Mouse (Mus musculus): ENCODE results near the gene Gusb. TPM values are rescaled to one million over a fixed set of nuclear protein-coding genes. Genes with fewer than 3 reads are reported as not detected.

Gene Gusb
- polyA plus RNA-seq, 1 experiment from 2014 or later: 31.8 TPM

DNA sequence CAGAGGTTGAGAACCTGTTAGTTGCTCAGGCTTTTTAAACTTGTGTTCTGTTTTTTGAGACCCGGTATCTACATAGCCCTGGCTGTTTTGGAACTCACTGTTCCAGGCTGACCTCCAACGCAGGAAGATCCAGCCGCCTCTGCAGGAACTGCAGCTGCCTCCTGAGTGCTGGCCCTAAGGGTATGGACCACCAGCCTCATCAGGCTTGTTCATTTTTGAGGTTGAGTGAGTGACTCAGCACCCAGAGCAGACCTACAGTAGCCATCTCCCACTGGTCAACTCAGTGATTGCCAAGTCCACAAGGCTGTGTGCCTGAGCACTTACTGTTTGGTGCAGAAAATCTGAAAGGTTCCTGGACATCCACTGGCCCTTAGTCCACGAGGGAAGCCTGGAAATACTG is 31.4 kb downstream of the Gusb start:
- DNase-seq (ENCODE audit: low spot score, missing footprints) (no peak), ATAC-seq (ENCODE audit: low FRiP score) (no peak)
- Histone ChIP-seq H3K9me3 (ENCODE audit: control insufficient read depth, low read length) (no peaks in the 10 kb centered on the region), H3K36me3 (ENCODE audit: control insufficient read depth, insufficient read depth, low read length) (no peaks in the 10 kb centered on the region), H3K4me3 (ENCODE audit: low read depth, low read length) (no peak overlapping the region), H3K4me1 (ENCODE audit: control insufficient read depth, insufficient read depth, low read length) (no peaks in the 10 kb centered on the region), H3K4me2 (no peak overlapping the region), H3K27me3 (ENCODE audit: control insufficient read depth, insufficient read depth, low read length) (no peaks in the 10 kb centered on the region), H3K9ac (ENCODE audit: low read length) (no peak overlapping the region), H3K27ac (ENCODE audit: low read depth, low read length) (no peak overlapping the region)
- 92% methylated on average over 4 of the region's 4 CpGs for WGBS

DNA sequence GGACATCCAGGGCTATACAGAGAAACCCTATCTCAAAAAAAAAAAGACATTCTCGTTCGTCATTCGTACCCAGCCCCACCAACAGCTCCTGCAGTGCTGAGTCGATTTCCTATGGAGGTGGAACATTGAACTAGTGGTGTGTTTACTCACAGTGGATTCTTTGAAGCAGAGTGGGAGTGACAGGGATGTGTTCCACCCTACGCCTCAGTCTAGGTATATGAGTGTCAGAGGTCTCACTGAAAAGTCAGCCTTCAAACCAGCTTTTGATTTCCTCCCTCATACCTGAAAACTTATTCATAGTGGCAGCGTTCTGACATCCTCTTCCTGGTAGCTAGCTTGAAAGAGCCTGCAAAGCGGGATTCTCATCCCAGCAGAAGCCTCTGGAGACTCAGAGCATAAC is 34.4 kb downstream of the Gusb start:
- no peaks in the 10 kb centered on the region for H3K4me1 ChIP-seq (ENCODE audit: control insufficient read depth, insufficient read depth, low read length)
- H3K36me3 ChIP-seq (ENCODE audit: control insufficient read depth, insufficient read depth, low read length): no peaks in the 10 kb centered on the region
- WGBS: 90% methylated on average over 7 of the region's 7 CpGs
- H3K9ac ChIP-seq (ENCODE audit: low read length): no peak overlapping the region
- H3K4me3 ChIP-seq (ENCODE audit: low read depth, low read length): no peak overlapping the region
- ATAC-seq (ENCODE audit: low FRiP score) (no peak), DNase-seq (ENCODE audit: low spot score, missing footprints) (no peak)
- H3K9me3 ChIP-seq (ENCODE audit: control insufficient read depth, low read length): no peaks in the 10 kb centered on the region
- H3K27ac ChIP-seq (ENCODE audit: low read depth, low read length): no peak overlapping the region
- H3K27me3 ChIP-seq (ENCODE audit: control insufficient read depth, insufficient read depth, low read length): no peaks in the 10 kb centered on the region
- no peak overlapping the region for H3K4me2 ChIP-seq

DNA sequence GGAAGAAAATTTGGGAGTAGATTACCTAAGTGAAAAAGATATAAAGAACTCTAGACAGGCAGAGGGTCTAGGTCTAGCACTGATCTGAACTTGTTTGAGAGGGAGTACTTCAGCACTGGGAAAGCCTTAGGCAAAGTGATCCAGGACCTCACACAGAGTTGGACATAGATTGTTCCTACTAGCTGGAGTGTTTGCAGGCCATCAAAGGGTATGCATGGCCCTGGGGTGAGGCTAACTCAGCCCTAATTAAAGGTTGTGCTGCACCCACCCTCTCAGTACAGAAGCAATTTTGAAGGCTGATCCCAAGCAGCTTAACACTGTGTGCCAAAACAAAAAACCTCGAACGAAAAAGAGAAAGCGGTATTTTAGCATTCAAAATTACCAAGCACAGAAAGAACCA is 36.4 kb downstream of the Gusb start:
- ATAC-seq (ENCODE audit: low FRiP score) (no peak), DNase-seq (ENCODE audit: low spot score, missing footprints) (no peak)
- 93% methylated on average over 3 of the region's 3 CpGs for WGBS
- Histone ChIP-seq H3K4me1 (ENCODE audit: control insufficient read depth, insufficient read depth, low read length) (no peaks in the 10 kb centered on the region), H3K9ac (ENCODE audit: low read length) (no peak overlapping the region), H3K4me2 (no peak overlapping the region), H3K9me3 (ENCODE audit: control insufficient read depth, low read length) (no peaks in the 10 kb centered on the region), H3K27me3 (ENCODE audit: control insufficient read depth, insufficient read depth, low read length) (no peaks in the 10 kb centered on the region), H3K27ac (ENCODE audit: low read depth, low read length) (no peak overlapping the region), H3K4me3 (ENCODE audit: low read depth, low read length) (no peak overlapping the region), H3K36me3 (ENCODE audit: control insufficient read depth, insufficient read depth, low read length) (no peaks in the 10 kb centered on the region)

DNA sequence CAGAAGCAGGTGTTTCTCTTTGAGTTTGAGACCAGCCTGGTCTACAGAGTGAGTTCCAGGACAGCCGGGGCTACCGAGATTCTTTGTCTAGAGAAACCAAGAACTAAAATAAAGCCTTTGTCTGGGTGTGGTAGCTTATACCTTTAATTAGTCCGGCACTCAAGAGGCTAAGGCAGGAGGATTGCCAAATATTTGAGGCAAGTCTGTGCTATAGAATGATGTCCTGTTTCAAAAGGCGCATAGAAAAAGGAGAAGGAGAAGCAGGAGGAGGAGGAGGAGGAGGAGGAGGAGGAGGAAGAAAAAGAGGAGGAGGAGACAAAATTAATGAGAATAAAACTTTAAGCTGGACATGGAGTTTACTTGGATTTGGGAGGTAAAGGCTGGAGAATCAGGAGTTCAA is 39.6 kb downstream of the Gusb start:
- 85% methylated on average over 4 of the region's 4 CpGs for WGBS
- Histone ChIP-seq H3K27ac (ENCODE audit: low read depth, low read length) (no peak overlapping the region), H3K4me2 (no peak overlapping the region), H3K9ac (ENCODE audit: low read length) (no peak overlapping the region), H3K4me1 (ENCODE audit: control insufficient read depth, insufficient read depth, low read length) (no peaks in the 10 kb centered on the region), H3K36me3 (ENCODE audit: control insufficient read depth, insufficient read depth, low read length) (no peaks in the 10 kb centered on the region), H3K4me3 (ENCODE audit: low read depth, low read length) (no peak overlapping the region), H3K9me3 (ENCODE audit: control insufficient read depth, low read length) (no peaks in the 10 kb centered on the region), H3K27me3 (ENCODE audit: control insufficient read depth, insufficient read depth, low read length) (no peaks in the 10 kb centered on the region)
- DNase-seq (ENCODE audit: low spot score, missing footprints) (no peak), ATAC-seq (ENCODE audit: low FRiP score) (no peak)

DNA sequence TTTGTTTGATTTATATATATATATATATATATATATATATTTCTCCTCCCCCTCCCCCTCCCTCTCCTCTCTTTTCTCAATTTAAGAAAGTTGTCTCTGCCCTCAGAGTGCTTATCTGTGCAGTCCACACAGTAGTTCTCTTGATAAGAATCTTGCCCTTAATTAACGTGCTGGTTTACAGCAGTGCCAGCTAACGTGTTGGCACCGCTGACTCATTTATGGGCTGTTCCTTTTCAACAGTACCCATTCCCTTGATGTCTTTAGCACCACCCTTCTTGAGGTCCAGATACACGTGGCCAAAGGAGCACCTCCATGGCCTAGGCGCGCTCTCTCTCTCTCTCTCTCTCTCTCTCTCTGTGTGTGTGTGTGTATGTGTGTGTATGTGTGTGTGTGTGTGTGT is 47.1 kb downstream of the Gusb start:
- ATAC-seq (ENCODE audit: low FRiP score) (no peak), DNase-seq (ENCODE audit: low spot score, missing footprints) (peak; percentile 17)
- Histone ChIP-seq H3K27me3 (ENCODE audit: control insufficient read depth, insufficient read depth, low read length) (no peaks in the 10 kb centered on the region), H3K27ac (ENCODE audit: low read depth, low read length) (no peak overlapping the region), H3K4me1 (ENCODE audit: control insufficient read depth, insufficient read depth, low read length) (no peaks in the 10 kb centered on the region), H3K4me3 (ENCODE audit: low read depth, low read length) (no peak overlapping the region), H3K9me3 (ENCODE audit: control insufficient read depth, low read length) (no peaks in the 10 kb centered on the region), H3K9ac (ENCODE audit: low read length) (no peak overlapping the region), H3K36me3 (ENCODE audit: control insufficient read depth, insufficient read depth, low read length) (no peaks in the 10 kb centered on the region), H3K4me2 (no peak overlapping the region)
- 92% methylated on average over 6 of the region's 6 CpGs for WGBS

DNA sequence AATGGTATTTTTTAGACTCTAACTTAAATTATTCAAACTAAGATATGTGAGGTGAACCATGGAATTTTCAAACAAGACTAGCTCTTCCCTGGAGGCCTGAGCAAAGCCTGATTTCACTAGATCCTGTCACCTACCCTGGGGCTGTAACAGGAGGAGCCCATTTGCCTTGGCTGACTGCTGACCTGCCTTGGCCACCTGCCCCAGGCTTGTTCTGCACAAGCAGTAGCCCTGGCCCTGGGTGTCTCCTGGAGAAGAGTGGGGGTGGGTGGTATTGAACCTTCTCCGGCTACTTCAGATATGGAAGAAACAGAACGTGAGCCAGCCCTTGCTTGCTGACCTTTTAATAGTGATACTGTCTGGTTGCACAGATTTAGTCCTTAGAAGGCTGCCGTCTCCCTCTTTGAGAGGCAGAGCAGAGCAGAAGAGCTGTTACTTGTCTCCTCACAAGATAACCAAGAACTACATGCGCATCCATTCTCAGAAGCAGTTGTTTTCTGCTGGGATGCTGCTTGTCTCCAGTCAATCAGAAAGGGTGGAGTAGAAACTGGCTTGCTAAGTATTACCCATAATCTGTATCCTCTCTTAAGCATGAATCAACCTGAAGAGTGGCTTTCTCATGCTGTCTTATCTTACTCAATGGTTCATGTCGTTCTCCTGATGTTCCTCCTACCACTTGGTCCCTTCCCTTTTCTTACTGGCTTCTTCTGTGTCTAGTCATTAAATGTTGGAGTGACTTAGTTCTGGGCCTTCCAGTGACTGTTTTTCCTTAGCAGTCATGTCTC is 48.2 kb downstream of the Gusb start:
- ATAC-seq (ENCODE audit: low FRiP score) (no peak), DNase-seq (ENCODE audit: low spot score, missing footprints) (no peak)
- Histone ChIP-seq H3K4me3 (ENCODE audit: low read depth, low read length) (no peak overlapping the region), H3K36me3 (ENCODE audit: control insufficient read depth, insufficient read depth, low read length) (no peaks in the 10 kb centered on the region), H3K4me1 (ENCODE audit: control insufficient read depth, insufficient read depth, low read length) (no peaks in the 10 kb centered on the region), H3K4me2 (no peak overlapping the region), H3K27me3 (ENCODE audit: control insufficient read depth, insufficient read depth, low read length) (no peaks in the 10 kb centered on the region), H3K9ac (ENCODE audit: low read length) (no peak overlapping the region), H3K9me3 (ENCODE audit: control insufficient read depth, low read length) (no peaks in the 10 kb centered on the region), H3K27ac (ENCODE audit: low read depth, low read length) (no peak overlapping the region)
- 90% methylated on average over 5 of the region's 5 CpGs for WGBS

DNA sequence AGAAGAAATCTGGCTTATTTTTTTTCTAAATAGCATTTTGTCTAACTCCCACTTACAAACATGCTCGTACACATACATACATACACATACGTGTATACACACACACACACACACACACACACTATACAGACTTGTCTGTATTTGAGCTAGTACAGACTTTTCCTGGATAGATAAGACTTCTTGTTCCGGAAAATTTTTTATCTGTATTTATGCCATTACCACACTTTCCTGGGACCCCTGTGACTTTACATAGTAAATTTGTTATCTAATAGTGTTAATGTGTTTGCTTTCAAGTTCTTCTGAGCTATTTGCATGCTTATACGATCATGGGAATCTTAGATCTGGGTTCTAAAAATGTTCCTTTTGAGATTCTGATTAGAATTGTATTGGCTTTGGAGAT is 50.7 kb downstream of the Gusb start:
- H3K9ac ChIP-seq (ENCODE audit: low read length): no peak overlapping the region
- no peaks in the 10 kb centered on the region for H3K9me3 ChIP-seq (ENCODE audit: control insufficient read depth, low read length)
- no peak overlapping the region for H3K4me3 ChIP-seq (ENCODE audit: low read depth, low read length)
- no peaks in the 10 kb centered on the region for H3K4me1 ChIP-seq (ENCODE audit: control insufficient read depth, insufficient read depth, low read length)
- DNase-seq (ENCODE audit: low spot score, missing footprints): no peak
- 95% methylated on average over 4 of the region's 4 CpGs for WGBS
- no peak for ATAC-seq (ENCODE audit: low FRiP score)
- H3K36me3 ChIP-seq (ENCODE audit: control insufficient read depth, insufficient read depth, low read length): no peaks in the 10 kb centered on the region
- no peak overlapping the region for H3K4me2 ChIP-seq
- no peak overlapping the region for H3K27ac ChIP-seq (ENCODE audit: low read depth, low read length)
- no peaks in the 10 kb centered on the region for H3K27me3 ChIP-seq (ENCODE audit: control insufficient read depth, insufficient read depth, low read length)

DNA sequence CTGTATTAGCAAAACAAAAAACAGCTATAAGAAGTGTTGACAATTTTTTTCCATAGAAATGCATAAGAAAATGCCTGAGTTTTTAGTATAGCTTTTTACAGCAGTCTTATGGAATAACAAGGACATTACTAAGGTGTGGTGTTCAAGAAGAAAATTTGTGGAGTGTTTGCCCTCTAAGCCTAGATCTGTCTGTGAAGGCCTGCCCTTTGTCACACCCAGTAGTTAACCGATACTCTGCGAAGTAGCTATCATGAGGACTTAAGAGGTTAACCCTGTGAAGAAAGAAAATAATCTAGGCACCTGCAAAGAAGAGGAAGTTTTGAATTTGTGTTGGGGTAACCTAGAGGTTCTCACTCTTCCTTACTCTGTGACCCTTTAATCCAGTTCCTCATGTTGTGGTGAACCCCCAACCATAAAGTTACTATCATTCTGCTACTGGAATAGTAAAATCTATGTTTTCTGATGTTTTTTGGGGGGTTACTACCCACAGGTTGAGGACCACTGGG is 55.3 kb downstream of the Gusb start:
- Histone ChIP-seq H3K27ac (ENCODE audit: low read depth, low read length) (no peak overlapping the region), H3K27me3 (ENCODE audit: control insufficient read depth, insufficient read depth, low read length) (no peaks in the 10 kb centered on the region), H3K4me1 (ENCODE audit: control insufficient read depth, insufficient read depth, low read length) (peaks cover 4% of the 10 kb centered on the region), H3K9me3 (ENCODE audit: control insufficient read depth, low read length) (no peaks in the 10 kb centered on the region), H3K4me3 (ENCODE audit: low read depth, low read length) (no peak overlapping the region), H3K36me3 (ENCODE audit: control insufficient read depth, insufficient read depth, low read length) (no peaks in the 10 kb centered on the region), H3K9ac (ENCODE audit: low read length) (no peak overlapping the region), H3K4me2 (no peak overlapping the region)
- DNase-seq (ENCODE audit: low spot score, missing footprints) (no peak), ATAC-seq (ENCODE audit: low FRiP score) (no peak)
- 97% methylated on average over 2 of the region's 2 CpGs for WGBS

DNA sequence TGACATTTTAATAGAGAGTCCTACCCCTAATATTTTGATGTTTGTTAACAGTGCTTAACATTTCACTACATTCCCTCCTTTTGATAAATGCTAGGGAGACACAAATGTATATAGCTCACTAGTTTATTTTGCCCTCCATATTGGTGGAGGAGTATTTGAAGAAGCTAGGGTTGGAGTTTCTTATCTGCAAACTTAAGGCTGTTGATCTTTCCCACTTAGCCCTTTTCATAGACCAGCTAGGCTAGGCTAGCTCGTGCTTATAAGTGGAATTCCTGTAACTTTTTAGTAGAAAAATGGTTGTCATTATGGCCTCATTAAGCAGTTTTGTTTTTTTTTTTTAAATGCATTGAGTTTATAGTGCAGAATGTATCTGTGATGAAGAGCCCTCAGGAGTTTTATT is 59.4 kb downstream of the Gusb start:
- ATAC-seq (ENCODE audit: low FRiP score) (no peak), DNase-seq (ENCODE audit: low spot score, missing footprints) (no peak)
- Histone ChIP-seq H3K27ac (ENCODE audit: low read depth, low read length) (no peak overlapping the region), H3K27me3 (ENCODE audit: control insufficient read depth, insufficient read depth, low read length) (no peaks in the 10 kb centered on the region), H3K36me3 (ENCODE audit: control insufficient read depth, insufficient read depth, low read length) (no peaks in the 10 kb centered on the region), H3K4me1 (ENCODE audit: control insufficient read depth, insufficient read depth, low read length) (peaks cover 4% of the 10 kb centered on the region), H3K9ac (ENCODE audit: low read length) (no peak overlapping the region), H3K4me2 (no peak overlapping the region), H3K9me3 (ENCODE audit: control insufficient read depth, low read length) (no peaks in the 10 kb centered on the region), H3K4me3 (ENCODE audit: low read depth, low read length) (no peak overlapping the region)
- 87% methylated on average over 1 of the region's 1 CpGs for WGBS
